Mouse (Mus musculus) cerebellum, postnatal 36 days (tissue): ENCODE measurements at regions not wholly inside any gene's neighbourhood (a gene's known extent, or its start where the extent isn't known, plus 50 kb on each side); places are given as distances from the start of the nearest gene placed in this dataset.
"Not testable (repeated sequence)": the region's sequence is repeated elsewhere in the genome, so short reads cannot be mapped to it uniquely, and the experiment has no call there.

ENCODE experiments used
- DNase-seq, 2 experiments: peaks; one replicate each; pipeline ENCODE4 v3.0.0; 2021 to 2022; ENCODE audit warnings: mixed read lengths in 2 of 2

DNA sequence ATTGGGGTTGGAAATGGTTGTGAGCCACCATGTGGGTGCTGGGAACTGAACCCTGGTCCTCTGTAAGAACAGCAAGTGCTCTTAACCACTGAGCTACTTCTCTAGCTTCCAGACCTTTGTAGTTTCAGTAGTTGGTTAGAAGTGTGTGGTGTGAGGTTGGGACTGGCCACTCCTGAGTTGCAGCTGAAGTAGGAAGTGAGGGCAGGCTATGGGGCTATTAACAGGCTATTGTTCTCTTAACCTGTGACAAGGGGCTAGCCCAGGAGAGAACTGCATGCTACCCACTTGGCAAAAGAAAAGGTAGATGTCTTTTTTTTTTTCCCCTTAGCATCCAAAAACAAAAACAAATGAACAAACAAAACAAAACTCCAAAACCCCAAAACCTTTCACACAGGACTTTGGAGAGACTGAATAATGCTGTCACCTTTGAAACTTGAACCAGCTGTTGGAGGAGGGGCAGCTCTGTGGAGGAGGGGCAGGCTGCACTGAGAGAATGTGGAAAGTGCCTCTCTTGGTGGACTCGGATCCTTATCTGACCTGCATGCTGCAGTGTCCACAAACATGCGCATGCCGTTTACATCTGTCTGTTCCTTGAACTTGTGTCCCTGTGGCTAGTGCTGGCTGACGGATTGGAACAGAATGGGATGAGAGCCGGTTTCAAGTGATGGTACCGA is 149.3 kb upstream of the Unc93a2 start:
- DNase-seq = no peak

DNA sequence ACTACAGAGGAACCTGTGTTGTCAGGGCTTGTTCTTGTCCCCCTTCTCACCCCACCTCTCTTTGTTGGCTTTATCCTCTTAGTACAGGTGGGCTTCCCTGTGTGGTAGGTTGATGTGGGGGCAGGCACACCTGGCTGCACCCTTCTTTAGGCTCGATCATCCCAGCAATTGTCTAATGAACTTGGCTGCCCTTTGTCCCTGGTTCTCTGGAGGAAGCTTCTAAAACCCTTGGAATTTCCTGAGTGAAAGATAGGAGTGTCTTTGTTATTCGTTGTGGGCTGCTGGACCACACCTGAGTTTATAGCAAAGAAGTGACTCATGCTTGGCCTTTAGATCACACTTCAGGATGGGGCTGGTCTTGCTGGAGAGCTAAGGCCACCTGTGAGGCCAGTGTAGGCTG is 148.3 kb upstream of the Unc93a2 start:
- no peak for DNase-seq

DNA sequence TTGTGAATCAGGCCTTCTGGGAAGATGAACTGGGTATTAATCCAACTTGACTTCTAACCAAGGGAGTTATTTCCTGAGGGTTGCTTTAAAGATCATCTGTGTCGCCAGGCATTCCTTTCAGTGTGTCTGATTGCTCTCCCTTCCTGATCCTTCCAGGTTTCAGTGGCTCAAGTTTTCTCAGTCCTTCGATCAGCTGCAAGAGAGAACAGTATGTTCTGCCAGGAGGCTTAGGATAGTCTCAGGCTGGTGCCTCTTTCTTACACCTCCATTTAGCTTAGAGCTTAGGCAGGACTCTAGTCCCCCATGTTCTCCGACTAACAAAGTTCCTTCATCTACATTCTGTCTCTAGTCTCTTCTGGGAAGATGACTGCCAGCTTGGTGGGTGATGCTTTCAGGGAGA is 147.4 kb upstream of the Unc93a2 start:
- DNase-seq = no peak

DNA sequence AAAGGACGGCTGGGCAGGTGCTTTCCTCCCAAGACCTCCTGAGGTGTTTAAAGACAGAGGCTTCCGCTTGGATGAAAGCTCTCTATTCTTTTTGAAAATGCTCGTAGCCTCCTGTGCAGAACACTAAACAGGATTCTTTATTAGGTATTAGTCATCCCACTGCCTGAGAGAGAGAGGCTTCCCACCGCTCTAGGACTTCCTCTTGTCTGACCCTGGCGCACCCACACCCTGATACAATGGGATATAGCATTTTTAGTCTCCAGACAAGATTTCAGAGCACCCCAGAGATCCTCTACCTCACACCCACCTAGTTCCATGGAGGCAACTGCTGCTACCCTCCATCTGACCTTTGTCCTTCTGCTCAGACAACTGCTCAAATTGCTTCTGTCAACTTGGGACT is 144.0 kb upstream of the Unc93a2 start:
- DNase-seq = no peak

GRCm38 (mm10) chr17:7527681-7528080 is 142.4 kb upstream of the Unc93a2 start:
- DNase-seq = no peak

GRCm38 (mm10) chr17:7524497-7524896 is 139.2 kb upstream of the Unc93a2 start:
- not testable (repeated sequence) for DNase-seq

GRCm38 (mm10) chr17:7521127-7521526 is 135.9 kb upstream of the Unc93a2 start:
- no peak for DNase-seq
